Mouse (Mus musculus): Measurements from ENCODE around the gene Fbxo47. TPM values are rescaled to one million over a fixed set of nuclear protein-coding genes. Genes with fewer than 3 reads are reported as not detected.
"Not testable (repeated sequence)": the region's sequence is repeated elsewhere in the genome, so short reads cannot be mapped to it uniquely, and the experiment has no call there.

Gene Fbxo47
- total RNA-seq, 2 experiments from 2014 or later = 0.35 to 0.75 TPM

DNA sequence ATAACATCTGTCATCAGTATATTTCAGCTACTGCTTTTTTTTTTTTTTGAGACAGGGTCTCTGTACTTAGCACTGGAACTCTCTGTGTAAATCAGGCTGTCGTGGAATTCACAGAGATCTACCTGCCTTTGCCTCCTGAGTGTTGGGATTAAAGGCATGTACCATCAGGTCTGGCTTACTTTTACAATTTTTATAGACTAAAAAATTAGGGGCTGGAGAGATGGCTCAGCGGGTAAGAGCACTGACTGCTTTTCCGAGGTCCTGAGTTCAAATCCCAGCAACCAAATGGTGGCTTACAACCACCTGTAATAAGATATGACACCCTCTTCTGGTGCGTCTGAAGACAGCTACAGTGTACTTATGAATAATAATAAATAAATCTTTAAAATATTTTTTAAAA is 3.6 kb downstream of the Fbxo47 start:
- no peak for DNase-seq

DNA sequence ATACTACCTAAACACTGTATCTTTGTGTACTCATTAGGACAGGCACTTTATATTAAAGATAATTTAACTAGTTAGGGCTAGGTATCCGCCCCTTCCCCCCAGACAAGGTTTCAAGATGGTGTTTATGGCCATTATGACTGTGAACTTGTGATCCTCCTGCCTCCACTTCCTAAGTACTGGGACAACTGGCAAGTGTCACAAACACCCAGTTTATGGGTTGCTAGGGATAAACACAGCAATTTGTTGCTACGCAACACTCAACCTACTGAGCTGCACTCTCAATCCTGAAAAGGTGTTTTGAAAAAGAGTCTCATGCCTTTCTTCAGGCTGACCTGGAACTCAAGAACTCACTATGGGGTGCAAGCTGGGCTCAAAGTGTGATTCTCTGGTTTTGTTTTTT is 6.6 kb downstream of the Fbxo47 start:
- DNase-seq = no peak

GRCm38 (mm10) chr11:97874396-97874795 is 9.6 kb downstream of the Fbxo47 start:
- DNase-seq = no peak

DNA sequence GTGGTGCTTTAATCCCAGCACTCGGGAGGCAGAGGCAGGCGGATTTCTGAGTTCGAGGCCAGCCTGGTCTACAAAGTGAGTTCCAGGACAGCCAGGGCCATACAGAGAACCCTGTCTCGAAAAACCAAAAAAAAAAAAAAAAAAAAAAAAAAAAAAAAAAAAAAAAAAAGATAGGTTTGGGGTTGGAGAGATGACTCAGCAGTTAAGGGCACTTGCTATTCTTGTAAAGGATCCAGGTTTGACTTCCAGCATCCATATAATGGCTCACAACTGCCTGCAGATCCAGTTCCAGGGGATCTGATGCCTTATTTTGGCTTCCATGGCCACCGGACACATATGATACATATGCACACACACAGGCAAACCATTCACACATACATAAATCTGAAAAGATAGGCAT is 11.6 kb downstream of the Fbxo47 start:
- DNase-seq = not testable (repeated sequence)

DNA sequence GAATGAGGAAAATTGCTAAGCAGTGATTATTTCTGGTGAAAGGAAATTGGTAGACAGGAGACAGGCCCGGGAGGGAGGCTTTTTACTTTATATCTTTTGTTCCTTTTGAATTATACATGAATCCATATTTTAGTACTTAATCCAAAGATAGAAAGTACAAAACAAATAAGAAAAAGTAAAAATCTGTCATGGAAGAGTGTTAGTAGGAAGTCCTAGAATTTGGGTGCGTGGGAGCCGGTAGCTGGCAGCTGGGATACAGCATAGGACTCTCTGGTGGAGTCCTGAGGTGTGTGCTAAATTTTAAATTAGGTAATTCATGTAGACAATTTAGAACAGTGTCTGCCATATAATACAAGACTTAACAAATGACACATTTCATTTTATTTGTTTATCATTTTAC is 16.4 kb downstream of the Fbxo47 start:
- DNase-seq = no peak

- no peak for DNase-seq
These were observed 17.7 kb downstream of the Fbxo47 start for GRCm38 (mm10) chr11:97866091-97866888.

DNA sequence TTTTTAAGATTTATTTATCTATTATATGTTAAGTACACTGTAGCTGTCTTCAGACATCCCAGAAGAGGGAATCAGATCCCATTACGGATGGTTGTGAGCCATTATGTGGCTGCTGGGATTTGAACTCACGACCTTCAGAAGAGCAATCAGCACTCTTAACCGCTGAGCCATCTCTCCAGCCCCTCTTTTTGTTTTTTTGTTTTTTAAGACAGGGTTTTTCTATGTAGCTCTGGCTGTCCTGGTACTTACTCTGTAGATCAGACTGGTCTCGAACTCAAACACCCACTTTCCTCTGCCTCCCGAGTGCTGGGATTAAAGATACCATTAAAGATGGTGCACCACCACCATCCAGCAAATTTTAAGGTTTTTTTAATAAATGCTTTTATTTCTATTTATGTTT is 18.5 kb downstream of the Fbxo47 start:
- no peak for DNase-seq

GRCm38 (mm10) chr11:97862148-97862547 is 21.8 kb downstream of the Fbxo47 start:
- DNase-seq = no peak

DNA sequence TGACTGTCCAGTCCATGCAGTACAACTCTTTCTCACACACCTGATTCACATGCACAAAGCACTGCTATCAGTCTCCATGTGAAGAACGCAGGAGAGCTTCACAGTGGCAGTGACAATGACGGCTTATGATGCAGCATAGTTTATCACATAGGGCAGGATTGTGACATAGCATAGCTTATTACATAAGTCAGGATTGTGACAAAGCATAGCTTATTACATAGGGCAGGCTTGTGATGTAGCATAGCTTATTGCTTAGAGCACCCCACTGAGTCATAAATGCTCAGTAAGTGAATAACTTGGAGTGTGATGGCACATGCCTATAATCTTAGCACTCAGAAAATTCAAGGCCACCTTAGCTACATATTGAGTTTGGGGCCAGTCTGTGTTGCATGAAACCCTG is 28.5 kb downstream of the Fbxo47 start:
- DNase-seq = no peak

DNA sequence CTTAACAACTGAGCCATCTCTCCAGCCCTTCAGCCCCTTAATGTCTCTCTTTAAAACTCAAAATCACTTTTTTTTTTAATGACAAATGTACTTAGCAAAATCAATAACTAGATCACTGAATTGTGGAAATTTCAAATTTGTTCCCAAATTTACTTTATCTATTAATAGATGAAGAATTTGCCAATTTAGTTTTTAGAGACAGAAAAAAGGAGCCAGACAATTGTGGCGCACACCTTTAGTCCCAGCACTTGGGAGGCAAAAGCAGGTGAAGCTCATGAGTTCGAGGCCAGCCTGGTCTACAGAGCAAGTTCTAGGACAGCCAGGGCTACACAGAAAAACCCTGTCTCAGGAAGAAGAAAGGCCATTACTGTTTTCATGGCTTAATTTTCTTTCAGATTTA is 32.4 kb downstream of the Fbxo47 start:
- DNase-seq = no peak

GRCm38 (mm10) chr11:97850367-97850766 is 33.6 kb downstream of the Fbxo47 start:
- DNase-seq = peak in 1 of 2 experiments; percentile 49

DNA sequence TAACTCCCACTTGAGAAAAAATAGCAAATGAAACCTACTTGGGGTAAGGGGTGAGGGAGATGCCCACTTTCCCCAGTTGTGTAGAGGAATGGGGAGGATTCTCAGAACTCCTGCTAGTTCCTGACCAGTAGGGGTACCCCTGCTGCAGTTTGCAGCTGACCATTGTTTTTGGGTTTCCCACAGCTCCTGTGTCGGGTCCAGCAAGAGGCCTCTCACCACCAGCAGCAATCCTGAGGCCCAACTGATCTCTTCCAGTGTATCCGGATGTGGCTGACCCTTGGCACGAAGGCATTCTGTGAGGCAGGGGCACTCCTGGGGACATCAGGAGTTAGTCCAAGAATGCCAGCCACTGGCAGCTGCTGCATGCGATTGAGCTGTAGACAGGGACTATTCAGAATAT is 42.0 kb downstream of the Fbxo47 start:
- no peak for DNase-seq

GRCm38 (mm10) chr11:97840991-97841661 is 42.8 kb downstream of the Fbxo47 start:
- DNase-seq = peak; percentile 84 to 89

GRCm38 (mm10) chr11:97840539-97840954 is 43.4 kb downstream of the Fbxo47 start, which contains the start of gene B230217C12Rik:
B230217C12Rik (plus strand) TSS chr11:97840780.
- peak in 1 of 2 experiments; percentile 59 for DNase-seq

- DNase-seq = no peak
These were observed 43.8 kb downstream of the Fbxo47 start for GRCm38 (mm10) chr11:97840135-97840490.

GRCm38 (mm10) chr11:97839441-97840134 is 44.4 kb downstream of the Fbxo47 start:
- DNase-seq = no peak

GRCm38 (mm10) chr11:97838779-97839440 is 45.0 kb downstream of the Fbxo47 start:
- peak in 1 of 2 experiments; percentile 30 for DNase-seq

- peak in 1 of 2 experiments; percentile 21 for DNase-seq
These were observed 46.3 kb downstream of the Fbxo47 start for GRCm38 (mm10) chr11:97837641-97838149.

- DNase-seq = peak; percentile 66 to 73
These were observed 46.9 kb downstream of the Fbxo47 start for GRCm38 (mm10) chr11:97837051-97837450.

DNA sequence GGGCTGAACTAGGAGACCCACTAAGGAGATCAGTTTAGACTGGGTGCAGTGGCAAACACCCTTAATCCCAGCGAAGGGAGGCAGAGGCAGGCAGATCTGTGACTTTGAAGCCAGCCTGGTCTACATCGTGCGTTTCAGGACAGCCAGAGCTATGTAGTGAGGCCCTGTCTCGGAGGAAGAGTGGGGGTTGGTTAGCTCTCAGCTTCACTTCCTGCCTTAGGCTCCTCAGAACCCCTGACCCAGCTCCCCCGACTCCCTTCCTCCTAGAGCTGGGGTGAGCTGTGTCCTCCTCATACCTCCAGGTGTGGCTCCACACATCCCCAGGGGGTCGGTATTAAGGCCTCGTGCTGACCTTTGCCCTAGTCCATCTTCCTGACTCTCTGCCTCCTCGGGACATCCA is 47.4 kb downstream of the Fbxo47 start:
- peak in 1 of 2 experiments; percentile 12 for DNase-seq

GRCm38 (mm10) chr11:97833352-97833751 is 50.6 kb downstream of the Fbxo47 start:
- DNase-seq = no peak

GRCm38 (mm10) chr11:97832001-97832400 is 52.0 kb downstream of the Fbxo47 start:
- DNase-seq = peak; percentile 56 to 69
